ENCODE assay signal across 8 mouse cellular contexts in genomic region chr8:126945730-126946163, GRCm38 (mm10). TPM values are rescaled to one million over a fixed set of nuclear protein-coding genes. Genes with fewer than 3 reads are reported as not detected.
A peak's percentile ranks its signal among the peaks of the same experiment; 100 is the strongest.
DNase-seq lines count a peak whose midpoint lies in the region; ATAC-seq lines count a peak whose summit lies in the region.

TSS of gene Tomm20 (minus strand) at chr8:126945844.

- H3K9ac ChIP-seq in intestine, embryonic 14.5 days (ENCODE audit: low read length), result peak within 1 kb of the TSS; percentile 94

- DNase-seq in adrenal gland, adult (ENCODE audit: inconsistent age in 2 of 2, low spot score in 1 of 2), result peak; percentile 99
- DNase-seq in embryo, embryonic 10.5 days (ENCODE audit: low spot score), result peak; percentile 98
- peak; percentile 96 for DNase-seq in gastrocnemius, postnatal 25 days
- DNase-seq in intestine, embryonic 14.5 days (ENCODE audit: low spot score), result peak; percentile 97
- DNase-seq in left cerebral cortex, postnatal 14 days (ENCODE audit: low spot score in 2 of 2), result peak; percentile 97 to 98
- peak; percentile 98 for DNase-seq in mesoderm, embryonic 11.5 days (ENCODE audit: low read depth, low spot score)
- DNase-seq in right cerebral cortex, postnatal 36 days (ENCODE audit: low spot score in 2 of 2), result peak; percentile 95 to 96
- peak; percentile 97 for DNase-seq in yolk sac, embryonic 10.5 days (ENCODE audit: low spot score)

- peak; percentile 92 for ATAC-seq in intestine, embryonic 14.5 days (replicated peaks; ENCODE audit: low FRiP score, low TSS enrichment, low read depth)

- peaks cover 33% of the 10 kb centered on the region for H3K36me3 ChIP-seq in intestine, embryonic 14.5 days (ENCODE audit: control insufficient read depth, insufficient read depth, low read length)

- no peaks in the 10 kb centered on the region for H3K27me3 ChIP-seq in intestine, embryonic 14.5 days (replicated peaks; ENCODE audit: control insufficient read depth, insufficient read depth, low read length)

- H3K4me1 ChIP-seq in intestine, embryonic 14.5 days (replicated peaks; ENCODE audit: control insufficient read depth, insufficient read depth, low read length), result peaks cover 15% of the 10 kb centered on the region

- H3K9me3 ChIP-seq in intestine, embryonic 14.5 days (ENCODE audit: control insufficient read depth, low read length), result no peaks in the 10 kb centered on the region

- intact Hi-C loops in left cerebral cortex, postnatal 14 days (cut with DNase I), result no loop called here

- peak within 1 kb of the TSS; percentile 97 for H3K4me2 ChIP-seq in intestine, embryonic 14.5 days (ENCODE audit: low read length)

- WGBS in intestine, embryonic 14.5 days, result under 1% methylated on average over 48 of the region's 48 CpGs

- peak within 1 kb of the TSS; percentile 90 for H3K27ac ChIP-seq in intestine, embryonic 14.5 days (ENCODE audit: low read depth)

- H3K4me3 ChIP-seq in intestine, embryonic 14.5 days (ENCODE audit: low read depth, low read length), result peak within 1 kb of the TSS; percentile 97

RNA-seq across cellular contexts. Expression of gene Tomm20, which starts in this region (rescaled TPM):
- 10 to 100 TPM; 84.5 to 86.1 TPM for total RNA-seq in gastrocnemius, postnatal 25 days (2021)
- polyA plus RNA-seq in intestine, embryonic 14.5 days (2014; fragmentation: Nextera tagmentation; extraction: Ambion mirVana), result 297 TPM in 2 replicates
- total RNA-seq in left cerebral cortex, postnatal 14 days (2021), result 100 to 1,000 TPM; 162 to 168 TPM

Comparison
In these comparisons a context has a peak if more than half of its experiments do, and no peak if none do; other contexts are left out.
1. Peak in every context shown above with its lines: DNase-seq, ATAC-seq, H3K4me3 ChIP-seq and H3K27ac ChIP-seq.